Mouse (Mus musculus) olfactory bulb, adult 2 months (tissue): ENCODE measurements around the gene Gm6592.

Experiments
- CTCF ChIP-seq: fragments of 200-500 bp; IDR thresholded peaks from 2 replicates; pipeline ENCODE4 v1.5.1; 2012; ENCODE audit warnings: low read depth, mild to moderate bottlenecking, low read length, moderate library complexity; ENCODE audit not compliant: insufficient read depth
- POLR2A ChIP-seq: fragments of 200-500 bp; IDR thresholded peaks from 2 replicates; pipeline ENCODE4 v1.6.1; 2012; ENCODE audit warnings: mild to moderate bottlenecking, low read depth, low read length, moderate library complexity; ENCODE audit not compliant: insufficient read depth

DNA sequence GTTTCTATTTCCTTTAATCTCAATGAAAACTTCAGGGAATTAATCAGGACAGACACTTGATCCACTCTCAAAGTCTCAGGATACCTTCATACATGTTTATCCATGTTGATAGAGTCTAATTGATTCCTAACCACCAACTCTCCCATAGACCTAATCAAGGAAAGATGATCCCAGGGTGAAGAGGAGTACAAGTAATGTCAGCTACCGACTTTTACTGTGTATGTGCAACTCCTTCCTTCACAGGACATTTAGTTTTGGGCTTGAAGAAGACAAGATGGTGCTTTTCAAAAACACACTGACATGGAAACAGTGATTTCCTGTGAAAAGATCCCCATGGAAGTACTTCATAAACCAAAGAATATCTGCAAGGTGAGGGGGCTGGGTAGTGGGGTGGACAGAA, at the start of gene Gm6592:
- TF ChIP-seq POLR2A (no peak), CTCF (no peak)
